Mouse (Mus musculus) gastrocnemius, adult 8-10 months (tissue): ENCODE data around the gene Dok1. TPM values are rescaled to one million over a fixed set of nuclear protein-coding genes. Genes with fewer than 3 reads are reported as not detected.
A peak's percentile ranks its signal among the peaks of the same experiment; 100 is the strongest.

ENCODE experiments used
- DNase-seq, 2 experiments: peaks; one replicate each; pipeline ENCODE4 v3.0.0; 2022; ENCODE audit warnings: low spot score in 2 of 2
- total RNA-seq, 4 experiments: library from RNA; stranded (reverse); gene quantifications; 2 replicates each; pipeline ENCODE4 v1.2.4; 2022

Gene Dok1
- total RNA-seq, 4 experiments from 2014 or later: 0.56 to 1.2 (median 1.1) TPM

DNA sequence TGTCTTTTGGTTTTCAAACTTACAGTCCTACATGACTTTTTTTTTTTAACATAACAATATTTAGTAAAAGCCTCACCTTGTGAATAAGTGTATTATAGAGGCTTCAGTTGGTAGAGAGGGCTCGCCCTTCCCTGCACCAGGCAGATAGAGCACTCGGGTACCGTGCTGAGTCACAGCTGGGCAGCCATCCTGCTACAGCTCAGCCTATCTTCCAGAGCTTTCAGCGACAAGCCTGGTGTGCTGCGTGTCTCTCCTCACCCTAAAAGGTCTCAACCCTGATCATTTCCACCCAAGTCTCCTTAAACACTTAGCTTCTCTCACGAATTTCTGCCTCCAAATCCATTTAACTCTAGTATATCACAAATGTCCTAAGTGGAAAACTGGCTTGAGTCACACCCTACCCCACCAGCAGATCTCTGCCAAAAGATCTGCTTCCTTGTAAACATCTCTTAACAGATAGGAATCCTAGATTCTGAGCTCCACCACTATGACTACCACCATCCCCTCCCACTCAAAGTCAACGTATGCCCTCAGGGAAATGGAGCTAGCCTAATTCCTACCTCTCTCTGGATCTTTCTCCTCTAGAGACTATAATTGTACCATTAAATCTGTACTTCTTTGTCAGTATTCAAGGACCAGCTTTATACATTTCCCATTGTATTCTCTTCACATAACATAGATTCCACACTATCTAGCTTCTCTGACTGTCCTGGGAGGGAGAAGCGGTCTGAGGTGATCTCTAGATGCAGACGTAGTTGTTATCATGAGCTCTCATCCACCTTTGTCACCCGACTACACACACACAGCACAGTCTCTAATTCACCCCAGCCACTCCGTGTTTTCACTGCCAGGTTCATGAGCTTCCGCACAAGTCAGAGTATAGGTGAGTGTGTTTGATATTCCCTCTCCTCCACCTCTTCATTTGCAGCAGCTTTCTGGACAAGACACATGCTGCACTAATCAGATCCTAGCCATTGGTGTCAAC is 18.5 kb downstream of the Dok1 start:
- no peak for DNase-seq

DNA sequence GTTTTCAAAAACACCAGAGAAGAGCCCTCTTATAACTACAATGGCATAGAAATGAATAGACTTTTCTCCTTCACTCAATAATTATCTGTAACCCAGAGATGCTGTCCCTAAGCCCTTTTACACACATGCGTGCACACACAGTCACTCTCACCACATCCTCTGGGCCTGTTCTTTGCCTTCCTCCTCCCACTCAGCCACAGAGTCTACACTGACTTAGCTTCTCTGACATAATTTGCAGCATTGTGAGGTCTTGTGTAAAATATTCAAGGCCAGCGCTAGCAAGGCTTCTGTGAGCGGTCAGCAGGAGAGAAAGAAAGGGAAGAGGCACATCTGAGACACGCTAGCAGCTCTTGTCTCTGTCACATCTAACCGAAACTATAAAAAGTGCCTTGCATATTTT is 19.8 kb downstream of the Dok1 start:
- no peak for DNase-seq

DNA sequence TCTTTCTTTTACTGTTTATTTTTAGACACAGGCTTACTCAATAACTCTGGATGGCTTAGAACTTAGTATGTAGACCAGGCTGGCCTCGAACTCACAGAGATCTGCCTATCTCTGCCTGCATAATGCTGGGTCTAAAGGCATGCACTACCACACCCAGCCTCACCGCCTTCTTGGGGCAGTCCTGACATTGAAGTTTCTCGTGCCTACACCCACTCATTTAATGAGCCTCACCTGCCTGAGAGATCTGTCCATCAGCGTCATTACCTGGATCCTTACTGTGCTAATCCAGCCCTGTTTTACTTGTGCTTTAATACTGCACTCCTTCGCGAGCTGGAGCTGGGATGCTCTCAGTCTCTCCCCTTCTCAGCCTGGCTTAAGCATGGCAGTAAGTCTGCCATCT is 21.5 kb downstream of the Dok1 start:
- DNase-seq: no peak

DNA sequence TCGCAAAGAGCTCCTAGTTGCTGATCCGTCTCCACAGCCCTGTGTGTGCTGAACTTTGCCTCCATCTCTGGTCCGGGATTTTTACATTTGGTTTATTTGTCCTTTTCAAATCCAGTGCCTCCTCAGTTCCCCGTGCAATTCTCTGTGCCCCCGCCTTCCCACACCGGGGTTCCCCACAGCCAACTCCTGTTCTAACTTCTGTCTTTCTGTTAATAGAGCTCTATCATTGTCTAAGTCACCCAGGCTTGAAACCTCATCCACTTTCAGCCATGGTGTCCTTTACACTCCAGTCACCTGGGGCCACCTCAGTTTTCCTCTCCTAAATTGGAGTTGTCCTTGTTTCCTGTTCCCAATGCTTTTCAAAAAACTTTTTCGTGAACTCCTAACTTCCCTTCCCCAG is 22.0 kb downstream of the Dok1 start:
- no peak for DNase-seq

DNA sequence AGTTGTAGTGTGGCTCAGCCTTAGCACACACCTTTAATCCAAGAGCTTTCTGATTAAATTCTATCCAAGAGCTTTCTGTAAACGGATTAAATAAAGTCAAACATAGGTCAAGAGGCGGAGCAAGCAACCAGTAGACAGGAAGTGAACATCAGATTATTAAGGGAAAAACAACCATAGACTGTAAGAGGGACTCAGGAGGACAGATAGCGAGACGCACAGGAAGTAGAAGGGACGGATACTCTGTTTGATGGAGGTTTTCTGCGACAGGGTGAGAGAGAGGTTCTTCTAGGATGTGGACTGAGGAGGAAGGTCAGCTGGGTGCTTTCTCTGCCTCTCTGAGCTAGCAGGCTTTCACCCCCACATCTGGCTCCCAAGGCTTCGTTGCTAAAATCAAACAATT is 23.3 kb downstream of the Dok1 start:
- no peak for DNase-seq

DNA sequence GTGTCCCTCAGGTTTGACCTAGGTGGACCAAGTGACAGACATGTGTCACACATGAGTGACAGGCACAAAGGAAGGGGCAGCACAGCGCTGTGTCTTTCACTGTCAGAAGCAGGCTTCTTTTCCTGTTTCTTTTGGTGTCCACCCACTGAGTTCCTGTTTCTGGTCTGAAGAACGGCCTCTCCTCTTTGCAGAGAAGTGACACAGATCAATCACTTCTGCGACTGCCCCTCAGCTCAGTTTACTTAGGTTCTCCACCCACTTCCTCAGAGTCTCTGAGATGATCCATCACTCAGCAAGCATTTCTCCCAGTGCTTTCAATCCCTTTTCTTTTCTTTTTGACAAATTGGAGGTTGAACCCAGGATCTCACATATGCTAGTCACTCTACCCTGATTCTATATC is 24.6 kb downstream of the Dok1 start:
- DNase-seq: no peak

DNA sequence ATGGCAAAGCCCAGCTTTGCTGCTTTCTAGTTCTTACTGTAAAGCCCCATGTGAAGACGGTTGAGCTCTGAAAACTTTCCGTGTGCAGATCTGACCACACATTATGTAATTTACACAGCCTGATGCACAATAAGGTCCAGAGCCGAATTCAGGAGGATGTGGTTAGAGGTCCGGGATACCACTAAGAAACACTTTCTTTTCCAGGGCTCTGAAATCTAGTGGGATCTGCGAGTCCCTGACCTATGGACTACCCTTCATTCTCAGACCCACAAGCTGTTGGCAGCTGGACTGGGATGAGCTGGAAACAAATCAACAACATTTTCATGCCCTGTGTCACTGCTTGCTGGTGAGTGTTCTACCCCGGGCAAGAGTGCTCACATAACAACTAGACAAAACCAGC is 27.2 kb downstream of the Dok1 start:
- DNase-seq: no peak

DNA sequence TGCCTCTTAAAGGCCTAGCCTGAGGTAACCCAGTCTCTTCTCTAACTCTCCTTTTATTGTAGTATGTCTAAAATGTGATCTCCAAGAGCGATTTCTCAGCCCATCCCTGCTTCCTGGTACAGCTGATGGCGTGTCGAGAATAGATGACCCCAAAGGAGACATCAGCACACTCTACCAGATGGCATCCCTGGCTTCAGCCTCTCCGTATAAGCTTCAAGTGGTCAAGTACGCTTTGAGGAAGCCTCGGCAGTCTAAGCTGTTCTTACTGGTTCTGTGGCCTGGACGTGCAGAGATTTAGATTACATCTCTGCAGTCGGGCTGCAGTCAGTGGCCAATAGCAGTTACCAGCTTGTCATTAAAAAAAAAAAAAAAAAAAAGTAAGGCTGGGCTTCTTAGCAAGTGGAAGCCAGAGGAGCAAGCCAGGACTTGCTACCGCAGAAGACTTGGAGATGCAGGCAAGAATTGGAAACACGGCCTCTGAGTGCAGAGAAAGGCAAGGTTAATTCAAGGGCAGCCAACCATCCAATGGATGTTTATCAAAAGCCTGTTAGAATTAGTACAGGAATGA is 27.7 kb downstream of the Dok1 start:
- no peak for DNase-seq

DNA sequence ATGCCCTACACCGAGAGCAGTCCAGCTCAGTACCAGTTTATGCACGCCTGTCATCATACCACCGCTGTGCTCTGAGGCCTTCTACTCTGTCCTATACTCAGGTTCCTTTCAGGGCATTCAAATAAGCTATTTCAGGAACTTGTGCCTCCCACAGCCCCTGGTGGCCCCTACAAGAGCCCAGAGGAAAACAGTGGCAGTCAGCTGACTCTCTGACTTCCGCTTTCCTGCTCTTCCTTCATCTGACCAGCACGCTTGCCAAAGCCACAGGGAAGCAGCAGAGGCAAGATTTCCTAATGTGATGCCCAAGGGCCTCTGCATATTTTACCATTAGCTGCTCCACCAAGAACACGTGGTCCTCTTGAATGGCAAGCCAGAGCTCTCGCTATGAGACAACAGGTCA is 28.4 kb downstream of the Dok1 start:
- DNase-seq: no peak

DNA sequence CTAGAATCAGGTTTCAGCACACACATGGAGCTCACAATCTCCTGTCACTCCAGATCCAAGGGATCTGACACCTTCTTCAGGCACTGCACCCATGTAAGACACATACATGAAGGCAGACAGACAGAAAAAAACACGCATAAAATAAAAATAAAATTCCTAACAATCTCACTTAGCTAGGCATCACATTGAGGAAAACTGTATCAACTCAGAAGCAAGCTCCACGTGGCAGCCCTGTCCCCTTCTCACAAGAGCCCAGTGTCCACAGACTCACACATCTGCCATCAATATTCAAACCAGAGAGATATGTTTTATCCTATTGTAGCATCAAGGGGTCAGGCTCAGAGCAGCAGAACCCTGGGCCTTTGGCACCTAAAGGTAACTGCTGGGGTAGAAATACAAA is 29.0 kb downstream of the Dok1 start:
- DNase-seq: no peak

DNA sequence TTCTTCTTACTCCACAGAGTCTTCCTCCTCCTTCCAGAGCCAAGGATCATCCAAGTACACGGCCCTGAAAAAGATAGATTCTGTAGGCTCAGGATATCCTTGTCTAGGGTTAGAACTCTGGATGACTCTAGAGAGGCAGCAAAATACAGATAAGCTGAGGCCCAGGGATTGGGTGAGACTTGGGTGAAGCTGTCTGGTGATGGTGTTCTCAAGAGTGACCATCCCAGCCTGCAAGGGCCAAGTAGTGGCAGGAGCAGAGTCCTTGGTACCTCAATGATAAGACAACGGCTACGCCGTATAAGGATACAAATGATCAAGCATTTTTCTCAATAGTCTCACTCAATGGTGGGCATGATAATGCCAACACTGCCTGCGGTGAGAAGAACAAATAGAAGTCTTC is 29.4 kb downstream of the Dok1 start:
- no peak for DNase-seq

DNA sequence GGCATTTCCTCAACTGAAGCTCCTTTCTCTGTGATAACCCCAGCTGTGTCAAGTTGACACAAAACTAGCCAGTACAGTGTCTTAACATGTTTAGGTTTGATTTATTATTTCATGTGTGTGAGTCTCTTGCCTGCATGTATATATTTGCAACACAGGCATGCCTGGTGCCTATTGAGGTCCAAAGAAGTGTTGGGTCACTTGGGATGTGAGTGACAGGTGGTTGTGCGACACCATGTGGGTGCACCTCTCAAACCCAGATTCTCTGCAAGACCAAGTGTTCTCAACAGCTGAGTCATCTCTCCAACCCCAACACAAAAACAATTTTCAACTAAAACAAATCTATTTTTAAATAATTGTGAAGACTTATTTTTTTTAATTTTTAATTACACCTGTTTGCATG is 30.2 kb downstream of the Dok1 start:
- no peak for DNase-seq

DNA sequence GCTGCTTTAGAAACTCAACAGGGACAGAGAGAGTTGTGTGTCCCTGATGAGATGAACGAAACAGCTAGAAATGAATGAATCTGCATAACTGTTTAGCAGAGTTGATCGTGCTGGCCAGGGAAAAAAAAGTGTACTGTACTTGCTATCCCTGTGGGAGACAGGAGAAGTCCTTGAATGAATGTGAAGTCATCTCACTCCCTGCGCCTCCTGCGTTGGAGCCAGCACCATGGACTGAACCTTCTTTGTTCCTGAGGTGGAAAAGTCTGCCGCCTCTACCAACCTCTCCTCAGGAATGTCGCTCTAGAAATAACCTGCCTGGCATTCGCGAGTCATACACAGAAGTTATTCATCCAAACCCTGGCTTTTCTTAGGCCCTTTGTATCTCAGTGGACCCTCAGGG is 33.3 kb downstream of the Dok1 start:
- no peak for DNase-seq

DNA sequence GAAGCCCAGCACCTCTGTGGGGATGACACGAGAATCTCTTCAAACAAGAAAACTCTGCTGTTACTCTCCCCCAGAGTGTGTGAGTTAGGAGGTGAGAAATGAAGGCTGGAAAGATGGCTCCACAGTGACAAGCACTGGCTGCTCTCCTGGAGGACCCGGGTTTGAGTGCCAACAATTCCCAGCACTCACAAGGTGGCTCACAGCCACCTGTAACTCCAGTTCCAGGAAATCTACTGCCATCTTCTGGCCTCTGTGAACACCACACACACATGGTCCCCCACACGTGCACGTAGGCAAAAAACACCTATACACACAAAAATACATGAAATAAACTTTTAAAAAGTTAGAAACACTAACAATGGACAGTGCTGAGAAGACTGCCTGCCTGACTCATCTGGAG is 34.9 kb downstream of the Dok1 start:
- DNase-seq: no peak

DNA sequence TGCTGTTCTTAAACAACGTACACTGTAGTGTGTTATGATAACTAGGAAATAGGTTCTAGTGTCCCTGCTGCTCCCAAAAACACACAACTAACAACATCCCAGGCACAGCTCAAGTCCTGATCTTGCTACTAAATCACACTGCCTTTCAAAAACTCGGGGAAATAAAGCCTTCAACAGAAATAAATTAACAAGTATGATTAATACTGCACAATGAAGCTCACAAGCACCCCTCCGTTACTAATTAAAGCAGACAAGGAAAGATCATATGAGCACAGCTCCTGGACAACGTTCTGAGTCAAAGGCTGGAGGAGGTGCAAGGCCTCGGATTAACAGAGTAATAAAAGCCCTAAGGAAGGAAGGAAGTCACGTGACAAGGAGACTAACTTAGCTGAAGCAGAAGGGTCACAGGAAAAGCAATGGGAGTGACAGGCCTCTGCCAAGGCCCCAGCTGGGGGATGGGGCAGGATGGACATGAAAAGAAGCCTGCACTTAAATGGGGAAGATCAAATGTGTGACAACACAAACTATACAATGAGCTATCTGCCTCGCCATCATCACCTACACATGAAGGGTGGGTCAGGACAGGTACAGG is 35.7 kb downstream of the Dok1 start:
- DNase-seq: no peak

DNA sequence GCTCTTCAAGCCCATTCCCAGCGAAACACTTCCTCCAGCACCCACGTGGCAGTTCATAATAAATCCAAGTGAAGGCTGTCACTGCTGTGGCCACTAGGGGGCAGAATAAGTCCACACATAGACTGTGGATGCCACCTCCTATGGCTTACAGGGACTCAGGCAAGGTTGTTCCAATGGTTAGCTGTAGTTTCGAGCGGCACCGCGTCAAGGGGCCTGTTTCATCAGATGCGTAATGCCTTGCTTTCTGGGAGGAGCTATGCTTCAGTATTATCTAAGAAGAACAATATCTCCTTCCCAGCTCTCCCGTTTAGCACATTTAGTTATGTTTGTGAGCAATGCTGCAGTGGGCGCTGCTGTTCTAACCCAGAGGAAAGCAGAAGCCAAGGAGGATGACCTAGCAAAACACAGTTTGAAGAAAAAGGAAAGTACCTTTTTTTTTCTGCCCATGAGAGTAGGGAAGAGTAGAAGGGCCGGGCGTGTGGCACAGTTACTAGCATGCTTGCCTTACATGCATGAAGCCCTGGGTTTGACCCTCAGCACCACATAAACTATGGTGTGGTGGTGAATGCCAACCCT is 36.4 kb downstream of the Dok1 start:
- DNase-seq: peak; percentile 91

DNA sequence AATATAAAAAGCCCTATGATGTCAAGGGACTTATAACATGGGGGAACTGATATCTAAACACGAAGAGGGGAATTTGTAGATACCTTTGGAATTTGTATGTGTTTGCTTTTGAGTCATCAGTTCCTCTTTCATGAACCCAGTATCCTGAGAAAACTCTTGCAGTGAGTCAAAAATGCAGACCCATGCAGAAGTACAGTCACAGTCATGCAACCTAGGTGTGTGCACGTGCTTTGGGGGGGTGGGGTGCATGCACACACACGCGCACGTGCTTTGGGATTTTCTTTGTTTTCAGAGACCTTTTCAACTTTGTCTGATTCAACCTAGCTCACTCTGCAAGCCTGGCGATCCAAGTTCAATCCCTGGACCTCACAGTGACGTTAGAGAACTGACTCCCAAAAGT is 38.9 kb downstream of the Dok1 start:
- no peak for DNase-seq

DNA sequence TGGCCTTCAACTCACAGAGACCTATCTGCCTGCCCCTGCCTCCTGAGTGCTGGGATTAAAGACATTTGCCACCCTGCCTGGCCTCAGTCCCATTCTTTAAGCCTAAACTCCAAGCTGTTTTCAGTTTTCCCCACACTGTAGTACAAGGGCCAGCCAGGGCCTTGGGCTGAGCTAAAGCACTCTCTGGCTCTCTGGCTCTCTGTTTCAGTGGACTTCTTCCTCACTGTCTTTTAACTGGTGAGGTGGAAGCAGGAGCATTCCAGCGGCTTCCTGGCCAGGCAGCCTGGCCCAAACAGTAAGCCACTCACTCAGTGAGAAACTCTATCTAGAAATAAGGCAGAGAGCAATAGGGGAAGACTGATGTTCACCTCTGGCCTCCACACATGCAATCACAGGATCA is 39.6 kb downstream of the Dok1 start:
- no peak for DNase-seq

DNA sequence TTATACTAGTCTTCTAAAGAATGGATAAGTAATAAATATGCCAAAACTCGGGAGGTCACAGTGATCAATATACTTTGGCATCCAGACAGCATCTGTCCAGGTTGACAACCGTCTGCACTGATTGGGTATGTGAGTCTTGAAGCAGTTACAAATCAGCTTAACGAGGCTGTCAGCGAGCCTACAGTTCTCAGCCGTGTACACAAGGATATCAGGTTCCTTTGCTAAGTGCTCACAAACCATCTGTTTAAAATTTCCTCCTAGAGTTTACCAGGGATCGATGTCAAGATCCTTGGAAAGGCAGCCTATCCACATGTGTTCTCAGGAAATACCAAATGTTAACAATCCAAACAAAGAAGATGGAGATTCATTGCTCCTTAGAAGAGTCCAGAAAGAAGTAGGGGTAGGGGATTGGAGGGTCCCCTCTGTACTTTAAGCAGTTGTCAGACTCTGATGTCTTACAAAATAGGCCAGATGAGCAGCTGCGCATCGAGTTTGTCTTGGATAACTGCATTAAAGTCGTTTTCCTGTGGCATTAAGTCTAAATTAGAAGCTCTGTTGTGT is 45.8 kb downstream of the Dok1 start:
- DNase-seq: no peak
